Mouse (Mus musculus) WW6 (cell line): ENCODE measurements at regions not wholly inside any gene's neighbourhood (a gene's known extent, or its start where the extent isn't known, plus 50 kb on each side); places are given as distances from the start of the nearest gene placed in this dataset.

Experiments used
- DNase-seq: peaks from one replicate; pipeline ENCODE4 v3.0.0-alpha.2; 2013; ENCODE audit warnings: low read depth, low spot score

GRCm38 (mm10) chr11:111155023-111155422, 89.1 kb downstream of the Kcnj2 start:
- DNase-seq = no peak

GRCm38 (mm10) chr11:111155747-111156146, 89.8 kb downstream of the Kcnj2 start:
- DNase-seq = no peak

DNA sequence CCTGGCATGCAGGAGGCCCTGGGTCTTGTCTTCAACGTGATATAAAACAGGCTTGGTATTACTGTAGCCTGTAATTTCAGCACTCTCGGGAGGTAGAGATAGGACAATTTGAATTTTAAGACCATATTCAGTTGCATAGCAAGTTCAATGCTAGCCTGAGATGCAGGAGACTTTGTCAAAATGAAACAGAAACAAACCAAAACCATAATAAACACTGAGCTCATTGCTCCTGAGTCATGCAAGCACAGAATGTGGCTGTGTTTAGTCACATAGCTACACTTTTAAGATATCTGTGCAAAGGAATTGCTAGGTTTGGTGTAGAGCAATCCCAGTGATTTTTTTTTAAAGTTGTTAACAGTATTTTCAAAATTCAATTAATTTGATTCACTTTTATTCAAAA, 93.3 kb downstream of the Kcnj2 start:
- no peak for DNase-seq

GRCm38 (mm10) chr11:111164907-111165306, 98.9 kb downstream of the Kcnj2 start:
- DNase-seq = no peak

GRCm38 (mm10) chr11:111170174-111170800, 104.3 kb downstream of the Kcnj2 start:
- DNase-seq = no peak

DNA sequence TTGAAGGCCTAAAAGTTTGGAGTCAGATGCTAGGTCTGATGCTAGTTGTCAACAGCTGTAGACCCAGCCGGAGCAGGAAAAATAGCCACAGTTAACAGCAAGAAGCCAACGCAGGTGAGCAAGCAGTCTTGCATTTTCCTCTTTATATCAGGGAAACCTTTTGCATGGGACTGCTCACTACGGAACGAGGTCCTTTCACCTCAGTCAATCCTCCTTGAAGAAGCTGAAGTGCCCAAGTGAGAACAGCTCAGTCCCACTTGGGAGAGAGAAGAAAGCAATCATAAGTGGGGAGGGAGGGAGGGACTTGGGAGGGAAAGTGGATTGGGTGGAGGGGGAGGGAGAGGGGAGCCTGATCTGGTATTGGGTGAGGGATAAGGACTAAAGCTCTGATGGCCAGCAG, 107.6 kb downstream of the Kcnj2 start:
- no peak for DNase-seq

DNA sequence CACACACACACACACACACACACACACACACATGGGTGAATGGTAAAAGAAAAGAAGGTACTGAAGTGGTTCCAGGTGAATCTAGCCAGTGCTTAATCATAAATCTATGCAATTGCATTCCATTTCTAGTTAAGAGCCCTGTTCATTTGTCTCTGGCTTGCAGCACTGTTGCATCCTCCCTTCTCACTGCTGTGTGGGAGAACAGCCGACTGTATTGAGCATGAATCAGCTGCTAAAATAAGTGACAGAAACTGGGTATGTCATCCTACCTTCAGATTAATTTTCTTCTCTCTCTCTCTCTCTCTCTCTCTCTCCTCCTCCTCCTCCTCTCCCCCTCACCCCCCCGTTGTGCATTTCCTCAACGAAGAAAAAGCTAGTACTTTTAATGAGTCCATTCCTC, 109.6 kb downstream of the Kcnj2 start:
- no peak for DNase-seq

DNA sequence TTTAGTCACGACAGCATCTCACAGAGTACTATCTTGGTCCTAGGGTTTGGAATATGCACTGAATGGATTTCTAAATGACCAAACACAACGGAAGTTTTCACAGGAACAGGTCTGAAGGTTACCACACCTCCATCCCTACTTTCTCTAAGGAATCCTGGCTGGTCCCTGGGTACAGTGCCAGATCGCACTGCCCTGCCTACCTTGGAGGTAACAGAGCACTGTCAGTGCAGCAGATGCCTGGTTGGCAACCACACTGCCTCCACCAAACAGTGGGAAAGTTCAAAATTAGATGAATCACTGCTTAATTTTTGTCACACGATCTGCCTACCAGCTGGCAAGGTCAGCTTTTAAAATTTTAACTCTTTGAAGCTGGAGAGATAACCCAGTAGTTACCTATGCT, 111.6 kb downstream of the Kcnj2 start:
- no peak for DNase-seq

- no peak for DNase-seq
Measured at GRCm38 (mm10) chr11:111197422-111197821, 131.5 kb downstream of the Kcnj2 start.

- DNase-seq = no peak
Measured at GRCm38 (mm10) chr11:111200512-111200911, 134.5 kb downstream of the Kcnj2 start.

DNA sequence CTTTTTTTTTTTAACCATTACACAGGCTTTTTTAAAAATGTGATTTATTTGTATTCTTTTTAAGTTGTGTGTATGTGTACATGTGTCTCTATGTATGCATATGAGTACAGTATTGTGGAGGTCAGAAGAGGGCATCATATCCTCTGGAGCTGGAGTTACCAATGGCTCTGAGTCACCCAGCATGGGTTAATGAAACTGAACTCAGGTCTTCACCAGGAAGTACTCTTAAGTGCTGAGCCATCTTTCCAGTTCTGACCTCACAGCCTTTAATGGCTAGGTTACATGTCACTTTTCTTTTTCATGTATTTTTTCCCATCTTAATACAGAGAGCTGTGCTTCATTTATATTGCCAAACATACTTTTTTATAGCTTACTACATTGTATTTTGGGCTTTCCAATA, 136.8 kb downstream of the Kcnj2 start:
- no peak for DNase-seq

- DNase-seq = no peak
Measured at GRCm38 (mm10) chr11:111210565-111210964, 144.6 kb downstream of the Kcnj2 start.

DNA sequence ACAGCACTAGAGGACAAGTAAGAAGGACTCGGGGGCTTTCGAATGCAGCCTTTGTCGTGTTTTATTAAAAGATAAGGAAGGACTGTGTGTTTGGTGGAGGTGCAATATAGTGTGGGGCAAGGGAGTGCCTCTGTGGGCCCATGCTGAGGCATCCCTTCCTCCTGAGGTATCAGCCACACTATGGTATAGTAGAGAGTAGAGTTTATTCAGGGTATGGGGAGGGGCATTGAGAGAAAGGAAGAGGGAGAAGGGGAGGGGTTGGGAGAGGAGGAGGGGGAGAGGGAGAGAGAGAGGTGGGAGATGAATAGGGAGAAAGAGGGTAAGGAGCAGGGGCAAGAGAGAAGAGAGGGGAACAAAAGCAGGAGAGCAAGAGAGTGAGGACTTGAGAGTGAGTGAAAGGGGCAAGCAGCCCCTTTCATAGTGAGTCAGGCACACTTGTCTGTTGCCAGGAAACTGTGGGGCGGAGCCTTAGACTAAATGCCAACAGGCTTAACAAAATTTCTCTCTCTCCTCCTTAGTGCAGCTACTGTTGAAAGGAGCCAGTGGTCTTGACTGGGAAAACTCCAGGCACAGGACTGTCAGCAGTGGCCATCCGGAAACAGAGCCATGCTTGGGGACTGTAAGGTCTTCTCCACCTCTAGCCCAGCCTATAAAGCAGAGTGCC, 146.2 kb downstream of the Kcnj2 start:
- DNase-seq = no peak

DNA sequence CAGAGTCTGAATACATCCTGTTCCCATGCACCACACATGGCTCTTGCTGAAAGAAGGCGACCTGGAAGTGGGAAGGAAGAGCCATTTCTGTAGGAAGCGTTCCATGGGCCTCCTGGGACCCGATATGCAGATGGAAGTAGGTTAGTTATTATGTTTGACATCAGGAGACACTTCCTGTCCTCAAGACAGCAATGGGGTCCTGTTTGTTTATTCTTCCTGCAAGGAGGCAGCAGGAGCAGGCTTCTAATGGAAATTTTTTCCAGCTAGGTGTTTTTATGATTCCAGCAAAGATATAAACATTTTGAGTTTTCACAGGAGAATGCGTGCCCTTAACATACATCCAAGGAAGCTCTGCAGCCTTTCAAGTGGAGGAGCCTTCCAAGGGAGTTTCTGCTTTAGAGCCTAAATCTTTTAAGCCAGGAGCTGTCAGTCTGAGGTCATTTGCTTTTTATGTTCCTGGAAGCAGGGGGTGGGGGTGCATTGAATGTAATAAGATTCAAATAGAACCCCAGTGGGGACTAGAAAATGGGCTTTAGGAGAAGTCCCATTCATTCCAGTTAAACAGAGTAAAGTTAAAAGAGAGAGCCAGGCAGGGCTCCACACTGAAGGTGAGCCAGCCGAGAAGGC, 146.9 kb downstream of the Kcnj2 start:
- DNase-seq = no peak

GRCm38 (mm10) chr11:111215006-111215405, 149.0 kb downstream of the Kcnj2 start:
- DNase-seq = no peak

GRCm38 (mm10) chr11:111223834-111224233, 157.9 kb downstream of the Kcnj2 start:
- no peak for DNase-seq

- no peak for DNase-seq
Measured at GRCm38 (mm10) chr11:111227305-111227704, 161.3 kb downstream of the Kcnj2 start.

DNA sequence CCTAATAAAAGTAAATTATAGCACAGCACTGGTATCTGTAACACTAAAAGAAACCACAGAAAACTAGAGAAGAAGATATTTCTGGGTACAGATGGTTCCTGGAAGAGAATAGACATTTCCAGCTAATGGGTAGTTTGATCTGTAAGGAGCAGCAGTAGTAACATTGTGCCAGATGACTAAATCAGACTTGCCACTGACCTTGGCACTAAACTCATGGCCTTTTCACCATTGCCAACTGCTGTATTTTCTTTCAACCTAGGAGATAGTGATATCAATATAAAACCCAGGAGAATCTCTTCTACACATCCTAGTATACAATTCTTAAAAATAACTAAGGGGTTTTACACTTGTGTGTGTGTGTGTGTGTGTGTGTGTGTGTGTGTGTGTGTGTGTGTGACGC, 170.8 kb downstream of the Kcnj2 start:
- DNase-seq = no peak

DNA sequence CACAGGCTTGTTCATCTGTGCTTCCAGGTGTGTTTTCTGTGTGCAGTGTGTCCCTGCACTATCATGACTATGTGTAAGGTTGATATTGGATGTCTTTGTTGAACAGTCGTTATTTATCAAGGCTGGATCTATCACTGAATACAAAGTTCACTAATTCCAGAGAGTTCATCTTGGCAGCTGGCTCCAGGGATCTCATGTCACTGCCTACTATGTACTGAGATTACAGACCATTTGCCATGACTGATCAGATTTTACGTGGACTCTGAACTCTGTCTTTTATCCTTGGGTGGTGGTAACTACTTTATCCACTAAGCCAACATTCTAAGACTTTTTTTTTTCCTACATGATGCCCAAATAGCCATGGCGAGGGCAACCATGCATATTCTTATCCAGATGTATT, 173.8 kb downstream of the Kcnj2 start:
- no peak for DNase-seq

- no peak for DNase-seq
Measured at GRCm38 (mm10) chr11:111252226-111252625, 186.3 kb downstream of the Kcnj2 start.

DNA sequence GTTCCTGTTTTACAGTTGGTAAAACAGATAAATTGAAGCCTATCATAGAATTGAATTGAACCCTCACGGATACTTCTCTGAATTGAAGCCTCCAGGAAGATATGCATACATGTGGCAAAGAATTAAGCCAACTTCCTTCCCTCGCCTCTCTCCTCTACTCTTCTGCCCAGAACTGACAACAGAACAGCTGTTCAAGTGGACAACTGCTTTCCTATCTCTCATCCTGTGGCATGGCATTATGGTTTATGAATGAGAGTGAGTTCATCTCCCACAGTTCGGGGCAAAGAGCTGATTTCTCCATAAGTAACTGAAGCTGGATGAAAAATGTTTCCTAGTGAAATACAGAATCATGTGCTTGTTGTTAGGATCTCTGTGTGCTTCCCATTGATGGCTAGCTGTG, 190.6 kb downstream of the Kcnj2 start:
- no peak for DNase-seq

GRCm38 (mm10) chr11:111260691-111261383, 194.9 kb downstream of the Kcnj2 start:
- DNase-seq = no peak

GRCm38 (mm10) chr11:111273651-111274050, 207.7 kb downstream of the Kcnj2 start:
- no peak for DNase-seq
